Mouse (Mus musculus) embryonic facial prominence, embryonic 11.5 days (tissue): Measurements from ENCODE around the gene Dnajb8. TPM values are rescaled to one million over a fixed set of nuclear protein-coding genes. Genes with fewer than 3 reads are reported as not detected.

Experiments used
- ATAC-seq: fragments of 200-750 bp; cut with Nextera tagmentation; replicated peaks from 2 replicates; pipeline ENCODE4 v1.8.0; 2017; ENCODE audit warnings: low read depth; ENCODE audit not compliant: insufficient number of reproducible peaks, low FRiP score, low TSS enrichment
- DNase-seq: peaks from one replicate; pipeline ENCODE4 v3.0.0-alpha.2; 2015; ENCODE audit warnings: low spot score
- H3K27ac ChIP-seq: fragments of 300-500 bp; sonication (generic); replicated peaks from 2 replicates; pipeline ENCODE4 v1.5.1; 2014; ENCODE audit warnings: mild to moderate bottlenecking, low read depth, low read length, control low read depth
- H3K27me3 ChIP-seq: fragments of 300-500 bp; sonication (generic); 2 replicates; pipeline ENCODE4 v1.6.1; 2014; ENCODE audit warnings: mild to moderate bottlenecking, low read length, moderate library complexity, mixed read lengths; ENCODE audit not compliant: control insufficient read depth, insufficient read depth
- H3K36me3 ChIP-seq: fragments of 300-500 bp; sonication (generic); replicated peaks from 2 replicates; pipeline ENCODE4 v1.6.1; 2014; ENCODE audit warnings: low read depth, mild to moderate bottlenecking, low read length, moderate library complexity, mixed read lengths; ENCODE audit not compliant: control insufficient read depth, insufficient read depth
- H3K4me1 ChIP-seq: fragments of 300-500 bp; sonication (generic); 2 replicates; pipeline ENCODE4 v1.6.1; 2014; ENCODE audit warnings: low read length, mixed read lengths; ENCODE audit not compliant: control insufficient read depth, insufficient read depth
- H3K4me2 ChIP-seq: fragments of 300-500 bp; sonication (generic); 2 replicates; pipeline ENCODE4 v1.6.1; 2014; ENCODE audit warnings: low read depth, mild to moderate bottlenecking, control low read depth, low read length, moderate library complexity
- H3K4me3 ChIP-seq: fragments of 300-500 bp; sonication (generic); 2 replicates; pipeline ENCODE4 v1.5.1; 2014; ENCODE audit warnings: low read depth, low read length, control low read depth
- H3K9ac ChIP-seq: fragments of 300-500 bp; sonication (generic); replicated peaks from 2 replicates; pipeline ENCODE4 v1.6.1; 2014; ENCODE audit warnings: mild to moderate bottlenecking, control low read depth, low read length
- H3K9me3 ChIP-seq: fragments of 300-500 bp; sonication (generic); replicated peaks from 2 replicates; pipeline ENCODE4 v1.6.1; 2016; ENCODE audit warnings: mild to moderate bottlenecking, low read length, inconsistent platforms, mixed read lengths; ENCODE audit not compliant: control insufficient read depth
- WGBS: fragments of 180-500 bp; shearing (Covaris S2); extraction: QIAGEN DNeasy Blood & Tissue Kit; methylation state at CpG from one replicate; pipeline ENCODE4 v1.1.7; 2014; 5-methylcytosine and 5-hydroxymethylcytosine counted together
- polyA plus RNA-seq: library from polyadenylated mRNA; unstranded; fragments of >200 nt; fragmentation: Nextera tagmentation; extraction: Ambion mirVana; gene quantifications from 2 replicates; pipeline ENCODE4 v1.2.1, GENCODE M21; 2014

Dnajb8 gene
- not detected in 2 replicates for polyA plus RNA-seq

DNA sequence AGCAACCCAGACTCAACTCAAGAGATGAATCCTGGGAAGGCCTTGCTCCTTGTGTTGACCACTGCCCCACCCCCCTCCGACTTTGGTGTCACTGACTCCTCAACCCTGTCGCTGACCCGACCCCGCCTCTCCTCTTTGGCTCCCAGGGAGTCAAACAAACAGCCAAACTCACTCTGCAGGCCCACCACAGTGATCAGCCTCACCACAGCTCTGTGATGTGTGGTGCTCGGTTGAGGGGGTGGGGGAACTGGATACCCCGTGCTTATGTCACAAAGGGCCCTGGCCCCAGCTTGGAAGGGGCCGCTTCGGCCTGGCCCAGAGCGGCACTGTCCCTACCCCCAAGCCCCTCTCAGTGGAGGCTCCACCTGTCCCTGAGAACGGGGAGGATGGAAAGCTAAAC lies at the start of gene Dnajb8:
Gene Dnajb8 (plus strand): TSS at position 301 of the 400 bp plus-strand sequence.
- Histone ChIP-seq H3K36me3 (no peaks in the 10 kb centered on the region), H3K4me1 (peaks cover 3% of the 10 kb centered on the region; the same call in 1 of the 2 replicates), H3K27ac (no peak within 1 kb of the TSS), H3K27me3 (no peaks in the 10 kb centered on the region), H3K4me2 (no peak within 1 kb of the TSS), H3K9ac (no peak within 1 kb of the TSS), H3K4me3 (no peak within 1 kb of the TSS), H3K9me3 (no peaks in the 10 kb centered on the region)
- ATAC-seq: no peak
- WGBS: 45% methylated on average over 10 of the region's 10 CpGs
- no peak for DNase-seq

DNA sequence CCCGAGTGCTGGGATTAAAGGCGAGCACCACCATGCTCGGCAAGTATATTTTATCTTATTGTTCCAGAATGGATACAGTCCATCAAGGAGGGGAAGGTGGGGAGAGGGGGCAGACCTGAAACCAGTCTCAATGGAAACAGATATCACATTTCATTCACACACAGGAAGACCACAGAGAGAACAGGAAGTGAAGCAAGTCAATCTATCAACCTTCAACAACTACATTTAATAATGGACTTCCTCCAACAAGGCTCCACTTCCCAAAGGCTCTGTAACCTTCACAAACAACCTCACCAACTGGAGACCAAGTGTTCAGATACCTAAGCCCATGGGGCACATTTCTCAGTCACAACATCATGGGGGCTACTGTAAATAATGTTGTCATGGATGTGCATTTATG lies 47.9 kb upstream of the Dnajb8 start:
- Histone ChIP-seq H3K36me3 (no peaks in the 10 kb centered on the region), H3K4me3 (no peak overlapping the region), H3K9me3 (no peaks in the 10 kb centered on the region; the same call in 1 of the 2 replicates), H3K4me2 (no peak overlapping the region), H3K27ac (no peak overlapping the region), H3K4me1 (no peaks in the 10 kb centered on the region), H3K27me3 (no peaks in the 10 kb centered on the region), H3K9ac (no peak overlapping the region)
- 93% methylated on average over 3 of the region's 3 CpGs for WGBS
- ATAC-seq (no peak), DNase-seq (no peak)

DNA sequence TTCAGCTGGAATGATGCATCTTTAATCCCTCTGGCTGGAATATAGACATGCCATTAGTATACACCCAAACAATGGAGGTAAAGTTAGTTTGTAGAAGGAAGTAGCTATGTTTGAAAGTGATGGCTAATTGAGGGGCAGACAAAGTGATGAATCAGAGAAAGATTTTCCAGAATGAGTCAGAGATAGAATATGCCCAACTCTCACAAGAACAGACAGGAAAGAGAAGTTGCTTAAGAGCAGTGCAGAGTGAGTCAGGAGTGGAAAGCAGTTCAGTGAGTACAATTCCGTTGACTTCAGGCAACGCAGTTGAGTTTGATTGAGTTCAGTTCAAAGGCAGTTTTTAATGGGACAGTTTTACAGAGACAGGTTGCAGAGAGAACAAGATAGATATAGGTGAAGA lies 47.4 kb upstream of the Dnajb8 start:
- Histone ChIP-seq H3K4me3 (no peak overlapping the region), H3K4me2 (no peak overlapping the region), H3K9me3 (no peaks in the 10 kb centered on the region; the same call in 1 of the 2 replicates), H3K36me3 (no peaks in the 10 kb centered on the region), H3K4me1 (no peaks in the 10 kb centered on the region), H3K27me3 (no peaks in the 10 kb centered on the region), H3K9ac (no peak overlapping the region), H3K27ac (no peak overlapping the region)
- ATAC-seq (no peak), DNase-seq (no peak)
- whole genome bisulfite sequencing: 97% methylated on average over 2 of the region's 2 CpGs

- H3K4me2 ChIP-seq: no peak overlapping the region
- ATAC-seq (no peak), DNase-seq (no peak)
- no peak overlapping the region for H3K27ac ChIP-seq
- no peak overlapping the region for H3K9ac ChIP-seq
- H3K36me3 ChIP-seq: no peaks in the 10 kb centered on the region
- H3K4me3 ChIP-seq: no peak overlapping the region
- no peaks in the 10 kb centered on the region for H3K9me3 ChIP-seq
- H3K27me3 ChIP-seq: peaks cover 18% of the 10 kb centered on the region
- peaks cover under 1% of the 10 kb centered on the region; the same call in 1 of the 2 replicates for H3K4me1 ChIP-seq
- 80% methylated on average over 4 of the region's 4 CpGs for WGBS
These were observed 37.4 kb upstream of the Dnajb8 start for GRCm38 (mm10) chr6:88184671-88185070.

DNA sequence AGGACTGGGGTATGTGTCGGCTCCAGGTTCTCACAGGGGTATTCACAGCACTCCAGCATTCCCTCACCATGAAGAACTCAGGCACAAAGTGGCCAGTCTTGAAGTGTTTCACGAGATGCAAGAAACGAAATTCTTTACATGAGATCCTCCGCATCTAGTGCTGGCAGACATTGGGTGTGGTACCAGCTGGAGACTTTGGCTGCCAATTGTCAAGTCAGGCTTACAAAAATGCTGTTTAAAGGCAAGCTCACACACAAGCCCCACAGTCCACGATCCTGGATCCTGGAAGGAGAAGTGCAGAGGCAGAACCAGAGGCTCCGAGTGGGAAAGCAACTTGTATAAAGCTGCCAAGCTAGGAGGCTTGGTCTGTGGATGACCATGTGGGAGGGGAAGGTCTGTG lies 33.9 kb upstream of the Dnajb8 start:
- H3K27me3 ChIP-seq: peaks cover 51% of the 10 kb centered on the region
- WGBS: 76% methylated on average over 6 of the region's 6 CpGs

DNA sequence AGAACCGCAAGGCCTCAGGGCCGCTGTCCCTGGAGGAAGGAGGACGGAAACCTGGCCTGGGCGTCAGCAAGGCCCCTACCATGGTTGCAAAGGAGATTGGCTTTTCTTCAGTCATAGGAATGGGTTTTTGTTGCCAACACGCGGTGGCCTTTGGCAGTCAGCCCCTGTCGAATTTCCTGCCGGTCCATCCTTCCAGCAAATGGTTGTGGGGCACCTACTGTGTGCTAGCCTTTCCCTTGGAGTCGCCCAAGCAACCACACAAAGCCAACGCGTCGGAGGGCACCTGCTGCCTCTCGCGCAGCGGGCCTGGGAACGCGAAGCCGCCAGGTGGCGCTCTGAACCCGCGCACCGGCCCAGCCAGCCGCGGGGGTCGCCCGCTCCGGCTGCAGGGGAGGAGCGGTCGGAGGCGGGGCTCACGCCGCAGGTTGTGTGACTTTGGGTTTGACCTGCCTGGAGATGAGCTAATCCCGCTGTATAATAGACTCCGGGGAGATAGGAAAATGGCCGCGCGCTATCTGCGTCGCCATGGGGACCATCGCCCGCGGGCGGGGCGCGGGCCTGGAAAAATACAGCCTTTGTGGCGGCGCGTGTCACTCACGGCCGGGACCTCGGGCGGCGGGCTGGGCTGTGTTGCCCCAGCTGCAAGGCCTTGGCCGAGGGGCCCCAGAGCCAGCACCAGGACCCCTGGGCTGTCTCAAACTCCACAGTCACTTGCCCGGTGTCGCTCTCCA lies 32.6 kb upstream of the Dnajb8 start:
- Histone ChIP-seq H3K4me1 (peaks cover 15% of the 10 kb centered on the region), H3K27ac (no peak overlapping the region), H3K9me3 (no peaks in the 10 kb centered on the region), H3K4me3 (peak overlapping the region; percentile 42), H3K27me3 (peaks cover 63% of the 10 kb centered on the region), H3K9ac (peak overlapping the region; percentile 32; the same call in 1 of the 2 replicates), H3K36me3 (no peaks in the 10 kb centered on the region), H3K4me2 (peak overlapping the region; percentile 87)
- ATAC-seq (peak; percentile 61), DNase-seq (peak; percentile 83)
- under 1% methylated on average over 56 of the region's 56 CpGs for WGBS

More for the DNA sequence above, 33.9 kb upstream of the Dnajb8 start:
- no peak overlapping the region for H3K4me3 ChIP-seq
- no peak overlapping the region for H3K27ac ChIP-seq
- no peak overlapping the region for H3K9ac ChIP-seq
- no peaks in the 10 kb centered on the region for H3K9me3 ChIP-seq
- H3K4me1 ChIP-seq: peaks cover 9% of the 10 kb centered on the region
- ATAC-seq: no peak
- H3K36me3 ChIP-seq: no peaks in the 10 kb centered on the region
- no peak overlapping the region for H3K4me2 ChIP-seq
- DNase-seq: no peak

DNA sequence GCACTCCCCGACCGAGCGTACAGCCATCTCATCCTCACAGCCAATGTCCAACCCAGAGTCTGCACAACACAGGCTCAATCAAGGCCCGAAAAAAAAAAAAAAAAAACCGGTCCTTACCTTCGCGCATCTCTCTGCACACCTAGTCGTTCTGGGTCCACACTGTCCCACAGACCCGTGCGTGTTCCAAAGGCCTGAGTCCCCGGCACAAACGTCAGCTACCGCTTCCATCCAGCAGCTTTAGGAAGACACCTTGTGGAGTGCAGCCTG lies 32.1 kb upstream of the Dnajb8 start:
- WGBS: under 1% methylated on average over 13 of the region's 13 CpGs
- ATAC-seq (peak; percentile 50; the same call in 1 of the 2 replicates), DNase-seq (peak; percentile 5)

DNA sequence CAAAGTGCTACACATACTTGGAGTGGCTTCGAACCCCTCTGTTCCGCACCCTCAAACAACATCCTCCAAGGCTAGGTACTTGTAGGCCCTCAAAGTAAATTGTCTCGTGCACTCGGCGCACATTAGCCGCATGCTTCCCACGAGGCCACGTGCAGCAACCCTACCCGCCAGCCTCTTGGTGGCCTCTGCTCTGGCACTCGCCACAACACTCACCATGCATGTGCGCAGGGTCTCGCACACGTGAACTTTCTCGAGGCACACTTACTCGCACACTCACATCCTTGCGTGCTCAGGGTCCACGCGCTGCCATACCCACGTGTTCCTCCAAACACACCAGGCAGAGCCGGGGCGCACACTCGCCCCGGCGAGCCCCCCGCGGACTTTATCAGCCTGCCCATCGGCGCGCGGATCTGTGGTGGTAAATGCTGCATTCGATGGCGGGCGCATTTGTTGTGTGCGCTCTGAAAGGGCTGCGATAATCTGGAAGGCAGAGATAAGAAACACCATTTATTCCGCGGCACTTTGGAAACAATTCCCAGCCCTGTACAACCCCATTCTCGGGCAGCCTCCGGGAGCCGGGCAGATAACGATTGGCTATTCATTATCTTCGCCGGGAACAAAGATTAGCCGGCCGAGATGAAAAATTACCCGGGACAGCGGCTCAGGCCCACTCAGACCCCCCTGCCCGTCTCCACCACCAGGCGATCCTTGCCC lies 31.6 kb upstream of the Dnajb8 start:
- Histone ChIP-seq H3K27ac (no peak overlapping the region), H3K27me3 (peaks cover 72% of the 10 kb centered on the region), H3K4me1 (peaks cover 15% of the 10 kb centered on the region), H3K9ac (peak overlapping the region; percentile 18; the same call in 1 of the 2 replicates), H3K9me3 (no peaks in the 10 kb centered on the region), H3K36me3 (no peaks in the 10 kb centered on the region), H3K4me2 (peak overlapping the region; percentile 13; the same call in 1 of the 2 replicates), H3K4me3 (peak overlapping the region; percentile 42)
- peak; percentile 17; the same call in 1 of the 2 replicates for ATAC-seq
- WGBS: 2% methylated on average over 49 of the region's 49 CpGs
- DNase-seq: no peak

More for the DNA sequence above, 32.1 kb upstream of the Dnajb8 start:
- Histone ChIP-seq H3K27ac (no peak overlapping the region), H3K4me3 (peak overlapping the region; percentile 42), H3K4me1 (peaks cover 15% of the 10 kb centered on the region), H3K9me3 (no peaks in the 10 kb centered on the region), H3K9ac (peak overlapping the region; percentile 18; the same call in 1 of the 2 replicates), H3K36me3 (no peaks in the 10 kb centered on the region), H3K4me2 (peak overlapping the region; percentile 87), H3K27me3 (peaks cover 67% of the 10 kb centered on the region)
